Mouse (Mus musculus) kidney, embryonic 15.5 days (tissue): ENCODE results near the gene Nt5c2. TPM values are rescaled to one million over a fixed set of nuclear protein-coding genes. Genes with fewer than 3 reads are reported as not detected.
"Not testable (repeated sequence)": the region's sequence is repeated elsewhere in the genome, so short reads cannot be mapped to it uniquely, and the experiment has no call there.

ENCODE experiments used
- ATAC-seq: fragments of 200-750 bp; cut with Nextera tagmentation; replicated peaks from 2 replicates; pipeline ENCODE4 v1.8.0; 2017; ENCODE audit warnings: moderate TSS enrichment; ENCODE audit not compliant: low FRiP score
- H3K27ac ChIP-seq: fragments of 300-500 bp; sonication (generic); 2 replicates; pipeline ENCODE4 v1.5.1; 2015; ENCODE audit warnings: mild to moderate bottlenecking, inconsistent platforms
- H3K27me3 ChIP-seq: fragments of 300-500 bp; sonication (generic); 2 replicates; pipeline ENCODE4 v1.6.1; 2015; ENCODE audit warnings: inconsistent platforms
- H3K36me3 ChIP-seq: fragments of 300-500 bp; sonication (generic); 2 replicates; pipeline ENCODE4 v1.6.1; 2015; ENCODE audit warnings: inconsistent platforms
- H3K4me1 ChIP-seq: fragments of 300-500 bp; sonication (generic); 2 replicates; pipeline ENCODE4 v1.6.1; 2015; ENCODE audit warnings: inconsistent platforms
- H3K4me2 ChIP-seq: fragments of 300-500 bp; sonication (generic); 2 replicates; pipeline ENCODE4 v1.6.1; 2015; ENCODE audit warnings: moderate library complexity, mild to moderate bottlenecking, inconsistent platforms
- H3K4me3 ChIP-seq: fragments of 300-500 bp; sonication (generic); replicated peaks from 2 replicates; pipeline ENCODE4 v1.5.1; 2015; ENCODE audit warnings: mild to moderate bottlenecking, inconsistent platforms
- H3K9ac ChIP-seq: fragments of 300-500 bp; sonication (generic); 2 replicates; pipeline ENCODE4 v1.6.1; 2015; ENCODE audit warnings: mild to moderate bottlenecking, inconsistent platforms
- H3K9me3 ChIP-seq: fragments of 300-500 bp; sonication (generic); replicated peaks from 2 replicates; pipeline ENCODE4 v1.6.1; 2016; ENCODE audit warnings: inconsistent platforms
- WGBS: fragments of 180-500 bp; shearing (Covaris S2); methylation state at CpG from one replicate; pipeline ENCODE4 v1.1.7; 2015; ENCODE audit warnings: mixed read lengths; 5-methylcytosine and 5-hydroxymethylcytosine counted together
- polyA plus RNA-seq: library from polyadenylated mRNA; unstranded; fragments of >200 nt; fragmentation: Nextera tagmentation; extraction: Ambion mirVana; gene quantifications from 2 replicates; pipeline ENCODE4 v1.2.1, GENCODE M21; 2015

Gene Nt5c2
- polyA plus RNA-seq, 1 experiment from 2014 or later, result 79.6 TPM

DNA sequence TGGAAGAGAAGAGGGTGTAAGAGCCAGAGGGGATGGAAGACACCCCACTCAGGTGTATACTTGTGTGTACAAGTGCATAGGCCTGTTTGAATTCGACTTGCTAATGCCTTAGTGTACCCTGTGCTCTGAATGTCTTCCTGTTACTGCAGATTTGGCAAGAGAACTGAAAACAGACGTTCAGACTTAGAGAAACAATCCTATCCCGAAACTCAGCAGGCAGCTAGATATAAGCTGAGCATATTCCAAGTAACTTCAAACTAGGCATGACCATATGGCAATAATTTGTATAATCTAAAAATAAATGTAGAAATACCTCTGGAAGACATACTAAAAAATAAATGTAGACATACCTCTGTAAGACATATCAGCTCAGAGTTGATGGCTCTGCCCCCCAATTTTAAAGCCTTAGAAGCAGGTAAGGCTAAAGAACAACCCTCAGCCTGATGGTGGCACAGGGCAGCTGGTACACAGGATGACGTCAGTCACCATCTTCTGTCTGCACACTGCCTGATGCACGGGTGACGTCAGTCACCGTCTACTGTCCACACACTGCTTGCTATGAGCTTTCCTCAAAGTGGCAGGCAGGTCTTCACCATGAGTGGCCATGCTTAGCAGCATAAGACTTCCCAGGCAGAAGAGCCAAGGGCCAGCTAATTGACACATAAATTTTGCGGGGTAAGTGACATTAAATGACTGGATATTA lies 16.6 kb downstream of the Nt5c2 start:
- H3K4me2 ChIP-seq, result no peak overlapping the region
- H3K4me1 ChIP-seq, result no peaks in the 10 kb centered on the region
- H3K27ac ChIP-seq, result no peak overlapping the region
- H3K9ac ChIP-seq, result no peak overlapping the region
- H3K36me3 ChIP-seq, result no peaks in the 10 kb centered on the region
- no peak for ATAC-seq
- WGBS, result 79% methylated on average over 8 of the region's 8 CpGs
- H3K4me3 ChIP-seq, result no peak overlapping the region
- no peaks in the 10 kb centered on the region for H3K9me3 ChIP-seq
- no peaks in the 10 kb centered on the region for H3K27me3 ChIP-seq

DNA sequence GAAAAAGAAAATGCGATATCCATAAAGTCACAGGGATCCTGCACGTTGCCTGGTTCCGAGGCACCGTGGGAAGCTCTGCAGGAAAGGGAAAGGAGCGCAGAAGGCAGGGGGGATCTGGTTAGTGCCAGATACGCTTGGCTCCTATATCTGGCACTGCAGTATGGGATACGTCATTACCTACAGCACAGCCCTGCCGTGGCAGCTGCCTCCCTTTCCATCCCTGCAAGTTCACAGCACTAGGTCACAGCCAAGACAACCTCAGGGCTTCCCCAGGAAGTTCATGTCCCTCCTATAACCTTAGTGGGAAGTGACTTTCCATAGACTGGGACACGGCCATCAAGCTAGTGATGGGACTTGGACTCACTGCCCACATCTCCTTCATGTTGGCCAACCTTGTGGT lies 18.9 kb downstream of the Nt5c2 start:
- no peak overlapping the region for H3K27ac ChIP-seq
- WGBS, result 78% methylated on average over 9 of the region's 9 CpGs
- no peak overlapping the region for H3K9ac ChIP-seq
- no peak for ATAC-seq
- no peaks in the 10 kb centered on the region for H3K4me1 ChIP-seq
- H3K36me3 ChIP-seq, result no peaks in the 10 kb centered on the region
- no peaks in the 10 kb centered on the region for H3K27me3 ChIP-seq
- no peak overlapping the region for H3K4me2 ChIP-seq
- no peak overlapping the region for H3K4me3 ChIP-seq
- no peaks in the 10 kb centered on the region for H3K9me3 ChIP-seq

DNA sequence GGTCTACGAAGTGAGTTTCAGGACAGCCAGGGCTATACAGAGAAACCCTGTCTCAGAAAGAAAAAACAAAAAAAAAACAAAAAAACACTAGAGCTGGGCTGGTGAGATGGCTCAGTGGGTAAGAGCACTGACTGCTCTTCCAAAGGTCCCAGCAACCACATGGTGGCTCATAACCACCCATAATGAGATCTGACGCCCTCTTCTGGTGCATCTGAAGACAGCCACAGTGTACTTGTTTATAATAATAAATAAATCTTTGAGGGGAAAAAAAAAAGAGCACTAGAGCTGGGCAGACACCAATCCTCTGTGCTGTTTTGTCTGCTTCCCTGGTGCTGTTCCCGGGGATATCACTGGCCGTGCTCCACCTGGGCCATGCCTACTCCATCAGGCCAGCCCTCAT lies 22.6 kb downstream of the Nt5c2 start:
- not testable (repeated sequence) for ATAC-seq, H3K27me3 ChIP-seq, H3K9ac ChIP-seq, H3K27ac ChIP-seq, H3K4me3 ChIP-seq, H3K4me2 ChIP-seq, H3K9me3 ChIP-seq, H3K36me3 ChIP-seq
- H3K4me1 ChIP-seq, result peaks cover 30% of the 10 kb centered on the region
- WGBS, result 67% methylated on average over 4 of the region's 4 CpGs

DNA sequence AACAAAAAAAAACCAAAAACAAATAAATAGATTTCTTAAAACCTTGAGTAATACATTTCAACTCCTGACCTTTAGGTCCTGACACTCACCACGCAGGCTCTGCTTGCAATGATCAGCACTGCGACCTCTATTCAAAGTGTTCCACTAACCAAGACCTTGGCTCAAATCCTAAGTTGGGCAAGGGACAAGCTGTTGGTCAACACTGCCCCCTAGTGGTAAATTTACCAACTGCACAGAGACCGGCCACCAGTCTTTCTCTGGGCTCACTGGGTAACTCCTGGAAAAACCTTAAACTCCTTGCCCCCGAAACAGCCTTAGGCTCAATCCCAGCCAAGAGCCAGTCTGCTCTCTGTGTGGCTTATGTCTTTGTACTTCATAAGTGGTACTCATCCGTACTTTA lies 23.8 kb downstream of the Nt5c2 start:
- no peaks in the 10 kb centered on the region for H3K9me3 ChIP-seq
- no peak for ATAC-seq
- H3K36me3 ChIP-seq, result no peaks in the 10 kb centered on the region
- H3K27ac ChIP-seq, result no peak overlapping the region
- WGBS, result 14% methylated on average over 5 of the region's 5 CpGs
- H3K9ac ChIP-seq, result no peak overlapping the region
- peaks cover 35% of the 10 kb centered on the region for H3K4me1 ChIP-seq
- H3K27me3 ChIP-seq, result no peaks in the 10 kb centered on the region
- no peak overlapping the region for H3K4me3 ChIP-seq
- no peak overlapping the region for H3K4me2 ChIP-seq

DNA sequence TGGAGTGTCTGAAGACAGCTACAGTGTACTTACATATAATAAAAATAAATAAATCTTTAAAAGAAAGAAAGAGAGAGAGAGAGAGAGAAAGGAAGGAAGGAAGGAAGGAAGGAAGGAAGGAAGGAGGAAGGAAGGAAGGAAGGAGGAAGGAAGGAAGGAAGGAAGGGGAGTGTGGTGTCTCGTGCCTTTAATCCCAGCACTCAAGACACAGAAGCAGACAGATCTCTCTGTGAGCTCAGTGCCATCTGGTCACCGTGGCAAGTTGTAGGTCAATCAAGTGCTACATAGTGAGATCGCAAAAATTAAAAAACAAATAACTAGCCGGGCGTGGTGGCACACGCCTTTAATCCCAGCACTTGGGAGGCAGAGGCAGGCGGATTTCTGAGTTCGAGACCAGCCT lies 24.3 kb downstream of the Nt5c2 start:
- WGBS, result 80% methylated on average over 8 of the region's 8 CpGs
- H3K36me3 ChIP-seq, H3K9me3 ChIP-seq, H3K27ac ChIP-seq, ATAC-seq, H3K9ac ChIP-seq, H3K4me3 ChIP-seq, H3K4me2 ChIP-seq, H3K27me3 ChIP-seq: not testable (repeated sequence)
- peaks cover 35% of the 10 kb centered on the region for H3K4me1 ChIP-seq

DNA sequence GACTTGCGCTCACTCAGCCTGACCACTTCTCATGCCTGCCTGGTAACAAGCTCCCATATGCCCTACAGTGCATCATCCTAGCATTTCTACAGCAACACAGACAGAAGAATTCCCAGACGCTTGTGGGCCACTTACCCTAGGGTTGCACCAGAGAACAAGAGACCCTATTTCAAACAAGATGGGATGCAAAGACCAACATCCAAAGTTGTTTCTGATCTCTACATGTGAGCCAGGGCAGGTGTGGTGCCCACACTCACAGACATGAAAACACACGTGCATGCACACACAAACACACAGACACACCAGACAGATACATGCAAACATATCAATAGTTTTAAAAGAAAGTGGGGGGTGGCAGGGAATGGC lies 24.8 kb downstream of the Nt5c2 start:
- Histone ChIP-seq H3K27ac (peak overlapping the region; percentile 93), H3K9ac (no peak overlapping the region), H3K4me2 (no peak overlapping the region), H3K4me1 (peaks cover 36% of the 10 kb centered on the region), H3K9me3 (no peaks in the 10 kb centered on the region), H3K36me3 (no peaks in the 10 kb centered on the region), H3K27me3 (no peaks in the 10 kb centered on the region), H3K4me3 (no peak overlapping the region)
- WGBS, result 81% methylated on average over 3 of the region's 3 CpGs
- ATAC-seq, result no peak

DNA sequence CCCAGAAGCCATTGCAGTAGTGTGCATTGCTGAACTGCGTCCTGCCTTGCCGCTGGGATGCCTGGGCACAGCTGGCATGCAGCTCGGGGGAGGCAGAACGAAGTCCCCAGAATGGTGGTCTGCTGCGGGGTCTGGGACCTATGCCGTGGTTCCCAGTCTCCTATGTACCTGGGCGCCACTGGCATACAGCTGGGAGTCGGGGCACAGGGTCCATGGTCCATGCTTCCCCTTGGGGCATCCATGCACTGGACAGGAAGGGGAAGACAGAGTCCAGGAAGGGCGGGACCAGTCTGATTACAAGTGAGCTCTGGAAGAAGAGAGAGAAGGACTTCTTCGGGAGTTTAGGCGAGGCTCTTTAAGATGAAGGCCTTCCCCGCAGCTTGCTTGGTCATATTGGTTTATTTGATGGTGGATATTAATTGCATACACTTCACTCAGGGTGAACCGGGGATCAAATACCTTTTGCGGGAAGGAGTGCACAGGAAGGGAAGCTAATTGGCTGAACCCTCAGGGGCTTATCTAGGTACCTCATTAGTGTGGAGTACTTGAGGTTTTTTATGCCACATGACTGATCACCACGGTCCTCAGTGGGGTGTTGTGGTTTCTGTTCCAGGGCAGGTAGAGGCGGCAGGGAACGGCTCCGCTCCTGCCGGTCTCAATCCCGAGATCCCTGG lies 25.3 kb downstream of the Nt5c2 start:
- WGBS, result 67% methylated on average over 20 of the region's 20 CpGs
- ATAC-seq, result no peak

DNA sequence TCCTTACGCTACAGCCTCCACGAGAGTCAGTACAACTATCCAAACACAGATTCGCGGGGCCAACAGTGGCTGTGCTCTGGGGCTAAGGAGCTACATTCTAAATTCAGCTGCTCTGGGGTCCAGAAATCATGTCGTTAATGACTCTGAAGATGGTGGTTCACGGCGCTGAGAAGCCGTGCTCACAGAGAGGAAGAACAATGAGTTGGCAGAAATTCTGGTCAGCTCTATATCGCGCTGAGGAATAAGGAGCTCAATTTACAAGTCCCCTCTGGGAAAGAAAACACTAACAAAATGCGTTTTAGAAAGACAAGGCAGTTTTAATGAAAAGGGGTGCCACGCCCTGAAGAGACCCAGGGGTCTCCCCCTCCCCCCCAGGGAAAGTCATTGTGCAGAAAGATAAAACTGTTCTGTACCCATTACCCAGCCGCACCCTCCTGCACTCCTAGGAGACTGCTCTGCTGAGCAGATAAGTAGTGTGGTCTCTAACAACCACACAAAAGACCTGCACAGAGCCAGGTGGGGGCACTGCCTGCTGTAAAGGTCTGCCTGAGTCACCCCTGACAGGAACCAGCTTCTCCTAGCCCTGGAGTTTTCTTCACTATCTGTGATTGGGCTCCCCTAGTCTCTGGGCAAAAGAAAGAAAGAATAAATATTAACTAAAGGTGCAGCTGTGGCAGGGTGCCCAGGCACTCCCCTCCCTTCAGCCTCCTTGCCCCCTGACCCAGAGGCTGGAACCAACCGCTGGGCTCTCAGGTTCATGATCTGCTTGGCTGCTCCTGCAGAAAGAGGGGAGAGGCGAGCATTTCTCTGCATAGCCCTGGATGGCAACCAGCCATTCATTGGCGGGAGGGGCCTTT lies 26.5 kb downstream of the Nt5c2 start:
- Histone ChIP-seq H3K27me3 (no peaks in the 10 kb centered on the region), H3K27ac (peak overlapping the region; percentile 93), H3K36me3 (no peaks in the 10 kb centered on the region), H3K4me2 (peak overlapping the region; percentile 26), H3K4me1 (peaks cover 51% of the 10 kb centered on the region), H3K4me3 (no peak overlapping the region), H3K9ac (no peak overlapping the region), H3K9me3 (no peaks in the 10 kb centered on the region)
- ATAC-seq, result peak; percentile 93
- WGBS, result 29% methylated on average over 16 of the region's 16 CpGs

More for the DNA sequence above, 25.3 kb downstream of the Nt5c2 start:
- no peaks in the 10 kb centered on the region for H3K9me3 ChIP-seq
- H3K4me3 ChIP-seq, result no peak overlapping the region
- peak overlapping the region; percentile 93 for H3K27ac ChIP-seq
- no peaks in the 10 kb centered on the region for H3K27me3 ChIP-seq
- H3K36me3 ChIP-seq, result no peaks in the 10 kb centered on the region
- peaks cover 42% of the 10 kb centered on the region for H3K4me1 ChIP-seq
- H3K4me2 ChIP-seq, result 0 out of 2 replicates have a peak overlapping the region, but pooled peaks have one; percentile 14
- H3K9ac ChIP-seq, result no peak overlapping the region

DNA sequence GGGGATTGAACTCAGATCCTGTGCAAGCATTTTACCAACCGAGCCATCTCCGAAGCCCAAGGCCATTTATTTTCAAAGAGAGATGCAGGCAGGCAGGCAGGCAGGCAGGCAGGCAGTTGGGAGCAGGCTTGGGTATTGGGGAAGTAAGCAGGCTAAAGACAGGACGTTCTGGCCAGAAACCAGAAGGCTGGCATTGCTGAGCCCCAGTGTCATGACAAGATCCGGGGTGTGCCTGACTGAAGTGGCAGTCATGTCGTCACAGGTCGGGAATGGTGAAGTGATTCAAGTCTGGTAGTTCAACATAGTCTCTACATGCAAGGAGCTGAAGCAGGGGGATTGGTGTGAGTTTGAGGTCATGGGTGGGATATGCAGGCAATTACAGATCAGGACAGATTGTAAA lies 27.3 kb downstream of the Nt5c2 start:
- Histone ChIP-seq H3K9ac (no peak overlapping the region), H3K27ac (peak overlapping the region; percentile 93), H3K4me3 (no peak overlapping the region), H3K36me3 (no peaks in the 10 kb centered on the region), H3K4me2 (no peak overlapping the region), H3K27me3 (no peaks in the 10 kb centered on the region), H3K9me3 (no peaks in the 10 kb centered on the region), H3K4me1 (peaks cover 59% of the 10 kb centered on the region)
- ATAC-seq, result no peak
- 75% methylated on average over 6 of the region's 6 CpGs for WGBS

DNA sequence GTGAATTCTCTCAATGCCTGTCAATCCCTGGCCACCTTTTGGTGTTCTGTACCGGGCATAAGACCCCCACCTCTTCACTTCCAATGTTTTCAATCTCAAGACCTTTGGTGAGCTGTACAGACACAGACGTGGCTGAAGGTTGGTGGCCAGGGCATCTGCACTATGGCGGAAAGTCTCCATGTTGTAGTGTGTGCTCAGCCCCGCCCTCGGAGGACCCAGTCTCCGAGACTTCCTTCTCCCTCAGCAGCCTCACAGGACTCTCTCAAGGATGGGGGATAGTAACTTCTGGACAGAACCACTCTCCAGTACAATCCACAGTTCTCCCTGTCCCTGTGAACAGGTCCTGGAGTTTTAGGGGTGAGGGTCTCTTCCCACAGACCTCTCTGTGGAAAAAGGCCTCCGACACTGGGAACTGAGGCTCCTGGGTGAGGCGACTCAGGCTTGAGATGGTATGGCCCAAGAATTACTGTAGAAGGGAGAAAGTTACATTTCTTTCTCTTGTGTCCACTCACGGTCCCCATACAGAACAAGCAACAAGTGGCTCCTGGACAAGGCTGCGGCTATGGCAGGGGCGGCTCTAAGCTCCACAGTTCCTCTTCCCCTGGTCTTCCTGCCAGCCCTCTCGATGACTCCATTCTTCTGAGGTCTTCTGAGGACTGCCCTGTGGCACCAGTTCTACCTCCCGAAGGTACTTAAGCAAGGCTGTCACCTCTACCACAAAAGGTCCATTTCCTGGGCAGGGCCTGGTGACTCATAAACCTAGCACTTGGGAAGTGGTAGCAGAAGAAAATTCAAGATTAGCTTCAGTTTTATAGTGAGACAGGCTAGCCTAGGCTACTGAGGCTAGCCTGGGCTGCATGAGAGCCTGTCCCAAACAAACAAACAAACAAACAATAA lies 30.0 kb downstream of the Nt5c2 start:
- Histone ChIP-seq H3K36me3 (no peaks in the 10 kb centered on the region), H3K27ac (no peak overlapping the region), H3K9ac (no peak overlapping the region), H3K9me3 (no peaks in the 10 kb centered on the region), H3K4me1 (peaks cover 64% of the 10 kb centered on the region), H3K27me3 (no peaks in the 10 kb centered on the region), H3K4me2 (no peak overlapping the region), H3K4me3 (no peak overlapping the region)
- no peak for ATAC-seq
- 76% methylated on average over 13 of the region's 13 CpGs for WGBS

DNA sequence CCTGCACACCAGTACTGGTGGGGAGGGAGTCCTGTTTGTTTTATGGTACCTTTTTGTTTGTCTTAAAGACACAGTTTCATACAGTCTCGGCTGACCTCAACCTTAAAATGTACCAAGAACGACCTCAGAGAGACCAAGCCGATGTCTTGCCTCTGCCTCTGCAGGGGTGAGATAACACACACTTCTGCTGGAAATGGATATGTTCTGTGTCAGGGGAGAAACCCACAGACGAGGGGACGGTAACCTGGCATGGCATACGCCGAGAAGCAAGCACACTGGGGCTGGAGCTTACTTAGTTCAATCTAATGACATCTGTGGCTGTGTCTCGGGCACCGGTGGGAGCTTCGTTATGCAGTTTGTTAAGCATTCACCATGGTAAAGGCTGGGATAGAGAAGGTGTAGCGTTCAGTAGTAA lies 31.0 kb downstream of the Nt5c2 start:
- H3K36me3 ChIP-seq, result no peaks in the 10 kb centered on the region
- no peaks in the 10 kb centered on the region for H3K27me3 ChIP-seq
- peak overlapping the region; percentile 82 for H3K27ac ChIP-seq
- peak overlapping the region; percentile 35 for H3K4me2 ChIP-seq
- 24% methylated on average over 10 of the region's 11 CpGs for WGBS
- no peak overlapping the region for H3K4me3 ChIP-seq
- H3K9ac ChIP-seq, result no peak overlapping the region
- no peak for ATAC-seq
- peaks cover 59% of the 10 kb centered on the region for H3K4me1 ChIP-seq
- no peaks in the 10 kb centered on the region for H3K9me3 ChIP-seq
